Mouse (Mus musculus) liver, embryonic 13.5 days (tissue): Measurements from ENCODE around the gene Amdhd1. TPM values are rescaled to one million over a fixed set of nuclear protein-coding genes. Genes with fewer than 3 reads are reported as not detected.

Experiments
- polyA plus RNA-seq: library from polyadenylated mRNA; unstranded; fragments of >200 nt; fragmentation: Nextera tagmentation; extraction: Ambion mirVana; gene quantifications from 2 replicates; pipeline ENCODE4 v1.2.1, GENCODE M21; 2015

The Amdhd1 gene
- polyA plus RNA-seq, 1 experiment from 2014 or later, result 8.3 TPM

Other genes starting within 250 kb of the Amdhd1 start
- gene Elk3, start 228.9 kb downstream of the Amdhd1 start, polyA plus RNA-seq, result 4.2 and 4.7 TPM in 2 replicates
- 82.8 and 94.8 TPM in 2 replicates for gene Lta4h, start 86.6 kb downstream of the Amdhd1 start, polyA plus RNA-seq
- gene Hal, start 51.3 kb downstream of the Amdhd1 start, polyA plus RNA-seq, result 2.2 and 2.6 TPM in 2 replicates
- 0.14 and 0.20 TPM in 2 replicates for gene Ccdc38, start 599 bp upstream of the Amdhd1 start, polyA plus RNA-seq
- 95.6 and 101 TPM in 2 replicates for gene Snrpf, start 49.7 kb upstream of the Amdhd1 start, polyA plus RNA-seq
- gene Ntn4, start 100.6 kb upstream of the Amdhd1 start, polyA plus RNA-seq, result 0.13 and 0.20 TPM in 2 replicates